Mouse (Mus musculus): ENCODE results near the gene Tnrc6b.

- TF ChIP-seq CTCF (IDR thresholded peaks at IDR 0.05; ENCODE audit: low read depth): no peak
- TF ChIP-seq EP300 (IDR thresholded peaks at IDR 0.05; ENCODE audit: low read depth): no peak
Observed at GRCm38 (mm10) chr15:80731043-80731442, 19.9 kb downstream of the Tnrc6b start.
